Mouse (Mus musculus): ENCODE measurements at regions not wholly inside any gene's neighbourhood (a gene's known extent, or its start where the extent isn't known, plus 50 kb on each side); places are given as distances from the start of the nearest gene placed in this dataset.

DNA sequence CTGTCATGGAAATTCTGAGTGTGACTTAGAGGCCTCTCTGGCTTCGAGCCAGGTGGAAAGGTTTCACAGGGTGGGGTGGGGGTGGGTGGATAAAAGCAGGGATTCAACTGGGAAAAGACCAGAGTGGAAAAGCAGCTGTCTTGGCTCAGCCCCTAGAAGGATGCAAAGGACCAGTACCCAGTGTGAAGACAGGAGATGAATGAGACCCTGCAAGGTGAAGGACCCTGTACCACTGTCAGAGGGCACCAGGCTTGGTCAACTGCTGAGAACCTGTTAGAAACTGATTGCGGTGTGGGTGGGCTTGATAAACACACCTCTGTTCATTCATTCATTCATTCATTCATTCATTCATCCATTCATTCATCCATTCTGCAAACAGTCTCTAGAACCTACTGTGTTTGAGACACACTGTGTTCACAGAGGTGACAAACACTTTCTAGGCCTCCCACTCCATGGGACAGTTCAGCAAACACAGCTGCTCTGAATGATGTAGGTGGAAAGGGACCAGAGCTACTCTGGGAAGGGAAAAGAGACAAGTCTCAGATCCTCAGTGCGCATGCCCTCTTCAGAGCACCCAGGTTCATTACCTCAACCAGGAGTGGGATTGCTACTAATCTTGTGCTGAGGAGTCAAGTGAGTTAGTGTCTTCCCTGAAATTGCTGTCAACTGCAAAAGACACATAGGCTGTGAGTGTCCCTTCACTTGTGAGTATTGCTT lies 100.4 kb upstream of the Sesn3 start:
- Histone ChIP-seq H3K4me1 (replicated peaks; ENCODE audit: control insufficient read depth, insufficient read depth, low read length) (0 out of 2 replicates have a peak, but pooled peaks cover 2% of the 10 kb centered on the region), H3K36me3 (ENCODE audit: control insufficient read depth, insufficient read depth, low read length) (no peaks in the 10 kb centered on the region), H3K9ac (ENCODE audit: low read depth, low read length) (no peak overlapping the region), H3K9me3 (ENCODE audit: control insufficient read depth, low read length) (no peaks in the 10 kb centered on the region), H3K4me3 (ENCODE audit: low read depth, low read length) (no peak overlapping the region), H3K4me2 (replicated peaks; ENCODE audit: low read depth, low read length) (no peak overlapping the region), H3K27me3 (ENCODE audit: control insufficient read depth, insufficient read depth, low read length) (no peaks in the 10 kb centered on the region), H3K27ac (ENCODE audit: low read depth, low read length) (no peak overlapping the region)
- 73% methylated on average over 3 of the region's 3 CpGs for WGBS
- no peak for DNase-seq (ENCODE audit: low spot score)
- ATAC-seq (ENCODE audit: low FRiP score): 0 out of 2 replicates have a peak, but pooled peaks have one; percentile 40

DNA sequence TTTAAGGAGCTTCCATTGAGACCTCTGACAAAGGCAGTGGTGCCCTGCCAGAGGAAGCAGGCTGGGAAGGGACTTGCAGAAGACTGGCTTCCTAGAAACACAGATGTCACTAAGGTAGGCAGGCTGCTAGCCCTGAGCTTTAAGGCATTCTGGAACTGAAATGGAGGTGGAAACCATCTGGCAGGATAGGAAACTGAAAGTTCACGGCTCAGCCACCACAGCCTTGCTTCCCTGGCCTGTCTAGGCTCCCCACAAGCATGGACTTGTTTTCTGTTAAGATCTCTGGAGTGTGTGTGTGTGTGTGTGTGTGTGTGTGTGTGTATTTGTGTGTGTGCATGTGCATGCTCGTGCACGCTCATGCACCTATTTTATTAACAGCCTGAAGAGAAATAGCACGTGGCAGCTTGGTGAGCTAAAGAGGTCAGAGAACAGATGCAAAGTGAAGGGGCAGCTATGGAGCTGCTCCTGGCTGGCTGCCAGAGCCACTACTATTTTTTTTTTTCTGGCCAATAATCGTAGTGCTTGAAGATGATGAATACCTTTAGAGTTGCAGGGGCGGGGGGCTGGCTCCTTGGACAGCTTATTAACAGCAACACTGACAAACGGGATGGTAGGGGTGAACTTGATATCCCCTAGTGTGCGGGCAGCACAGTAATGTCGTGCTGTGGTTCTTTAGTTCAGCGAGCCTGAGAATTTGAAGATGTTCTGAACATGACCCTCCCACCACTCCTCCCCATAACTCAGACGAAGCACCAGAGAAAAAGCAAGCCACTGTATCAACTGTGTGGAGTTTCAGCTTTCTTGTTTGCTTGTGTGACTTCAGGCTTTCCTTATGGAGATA lies 99.6 kb upstream of the Sesn3 start:
- Histone ChIP-seq H3K27me3 (ENCODE audit: control insufficient read depth, insufficient read depth, low read length) (no peaks in the 10 kb centered on the region), H3K4me3 (ENCODE audit: low read depth, low read length) (no peak overlapping the region), H3K9ac (ENCODE audit: low read depth, low read length) (no peak overlapping the region), H3K9me3 (ENCODE audit: control insufficient read depth, low read length) (no peaks in the 10 kb centered on the region), H3K36me3 (ENCODE audit: control insufficient read depth, insufficient read depth, low read length) (no peaks in the 10 kb centered on the region), H3K4me1 (replicated peaks; ENCODE audit: control insufficient read depth, insufficient read depth, low read length) (0 out of 2 replicates have a peak, but pooled peaks cover 2% of the 10 kb centered on the region), H3K27ac (ENCODE audit: low read depth, low read length) (no peak overlapping the region), H3K4me2 (replicated peaks; ENCODE audit: low read depth, low read length) (no peak overlapping the region)
- WGBS: 43% methylated on average over 11 of the region's 11 CpGs
- peak; percentile 37 for DNase-seq (ENCODE audit: low spot score)
- ATAC-seq (ENCODE audit: low FRiP score): peak; percentile 25

DNA sequence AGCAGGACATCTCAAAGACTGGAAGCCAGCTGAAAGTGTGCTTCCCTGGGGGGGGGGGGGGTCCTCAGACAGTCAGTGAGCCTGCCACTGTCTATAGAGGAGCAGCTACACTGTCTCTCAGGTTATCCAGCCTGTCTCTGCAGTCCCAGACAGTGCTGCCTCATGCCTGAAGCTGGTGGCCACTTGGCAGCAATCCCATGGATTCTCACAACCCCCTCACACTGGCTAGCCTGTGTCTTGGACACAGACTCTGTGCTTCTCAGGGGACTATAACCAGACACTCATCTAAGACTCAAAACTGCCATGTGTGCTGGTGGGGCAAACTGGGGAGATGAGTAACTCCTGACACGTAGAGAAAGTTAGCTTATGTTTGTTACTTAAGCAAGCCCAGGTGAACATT lies 95.1 kb upstream of the Sesn3 start:
- DNase-seq (ENCODE audit: low spot score): no peak
- Histone ChIP-seq H3K4me1 (replicated peaks; ENCODE audit: control insufficient read depth, insufficient read depth, low read length) (no peaks in the 10 kb centered on the region), H3K4me2 (replicated peaks; ENCODE audit: low read depth, low read length) (no peak overlapping the region), H3K27ac (ENCODE audit: low read depth, low read length) (no peak overlapping the region), H3K9ac (ENCODE audit: low read depth, low read length) (no peak overlapping the region), H3K4me3 (ENCODE audit: low read depth, low read length) (no peak overlapping the region), H3K27me3 (ENCODE audit: control insufficient read depth, insufficient read depth, low read length) (no peaks in the 10 kb centered on the region), H3K36me3 (ENCODE audit: control insufficient read depth, insufficient read depth, low read length) (no peaks in the 10 kb centered on the region), H3K9me3 (ENCODE audit: control insufficient read depth, low read length) (no peaks in the 10 kb centered on the region)
- 87% methylated on average over 1 of the region's 1 CpGs for WGBS
- ATAC-seq (ENCODE audit: low FRiP score): no peak

DNA sequence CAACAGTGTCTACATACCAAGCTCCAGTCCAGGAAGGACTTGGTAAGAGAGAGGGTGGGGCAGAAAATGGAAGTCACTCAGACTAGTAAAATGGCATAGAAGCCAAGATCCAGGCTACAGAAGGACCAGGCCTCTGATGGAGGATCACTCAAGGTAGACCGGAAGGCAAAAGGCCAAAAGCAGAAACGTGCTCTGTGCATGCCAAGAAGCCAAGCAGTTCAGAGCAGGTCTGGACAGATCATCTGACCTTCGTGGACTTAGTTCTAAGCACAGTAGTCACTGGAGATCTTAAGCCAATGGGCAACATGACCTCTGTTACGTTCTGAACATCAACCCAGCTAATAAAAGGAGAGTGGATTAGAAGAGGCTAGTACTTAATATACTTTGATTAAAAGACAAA lies 90.6 kb upstream of the Sesn3 start:
- WGBS: 93% methylated on average over 4 of the region's 4 CpGs
- no peak overlapping the region for H3K4me2 ChIP-seq (replicated peaks; ENCODE audit: low read depth, low read length)
- H3K4me3 ChIP-seq (ENCODE audit: low read depth, low read length): no peak overlapping the region
- no peaks in the 10 kb centered on the region for H3K27me3 ChIP-seq (ENCODE audit: control insufficient read depth, insufficient read depth, low read length)
- ATAC-seq (ENCODE audit: low FRiP score) (no peak), DNase-seq (ENCODE audit: low spot score) (no peak)
- H3K9ac ChIP-seq (ENCODE audit: low read depth, low read length): no peak overlapping the region
- no peaks in the 10 kb centered on the region for H3K4me1 ChIP-seq (replicated peaks; ENCODE audit: control insufficient read depth, insufficient read depth, low read length)
- no peaks in the 10 kb centered on the region for H3K36me3 ChIP-seq (ENCODE audit: control insufficient read depth, insufficient read depth, low read length)
- no peaks in the 10 kb centered on the region for H3K9me3 ChIP-seq (ENCODE audit: control insufficient read depth, low read length)
- H3K27ac ChIP-seq (ENCODE audit: low read depth, low read length): no peak overlapping the region

DNA sequence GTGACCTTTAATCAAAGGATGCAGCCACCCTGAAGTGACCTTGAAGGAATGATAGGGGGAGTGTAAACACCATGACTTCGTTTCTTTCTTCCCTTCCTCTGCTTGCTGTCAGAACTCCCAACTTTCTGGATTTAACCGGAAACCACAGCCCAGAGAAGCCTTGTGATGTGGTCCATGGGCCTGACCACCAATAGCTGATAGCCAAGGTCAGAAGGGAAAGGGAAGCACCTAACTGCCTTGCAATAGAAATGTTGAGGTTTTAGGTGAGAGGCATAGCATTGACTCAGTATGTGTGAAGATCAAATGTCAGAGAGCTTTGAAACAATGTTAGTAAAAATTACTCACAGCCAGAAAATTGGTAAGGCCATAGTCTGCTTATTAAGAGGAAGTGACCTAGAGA lies 89.2 kb upstream of the Sesn3 start:
- no peak overlapping the region for H3K9ac ChIP-seq (ENCODE audit: low read depth, low read length)
- H3K9me3 ChIP-seq (ENCODE audit: control insufficient read depth, low read length): no peaks in the 10 kb centered on the region
- no peaks in the 10 kb centered on the region for H3K27me3 ChIP-seq (ENCODE audit: control insufficient read depth, insufficient read depth, low read length)
- H3K4me3 ChIP-seq (ENCODE audit: low read depth, low read length): no peak overlapping the region
- no peak overlapping the region for H3K27ac ChIP-seq (ENCODE audit: low read depth, low read length)
- no peak for DNase-seq (ENCODE audit: low spot score)
- WGBS: 58% methylated on average over 2 of the region's 2 CpGs
- no peak overlapping the region for H3K4me2 ChIP-seq (replicated peaks; ENCODE audit: low read depth, low read length)
- ATAC-seq (ENCODE audit: low FRiP score): no peak
- no peaks in the 10 kb centered on the region for H3K4me1 ChIP-seq (replicated peaks; ENCODE audit: control insufficient read depth, insufficient read depth, low read length)
- H3K36me3 ChIP-seq (ENCODE audit: control insufficient read depth, insufficient read depth, low read length): no peaks in the 10 kb centered on the region

DNA sequence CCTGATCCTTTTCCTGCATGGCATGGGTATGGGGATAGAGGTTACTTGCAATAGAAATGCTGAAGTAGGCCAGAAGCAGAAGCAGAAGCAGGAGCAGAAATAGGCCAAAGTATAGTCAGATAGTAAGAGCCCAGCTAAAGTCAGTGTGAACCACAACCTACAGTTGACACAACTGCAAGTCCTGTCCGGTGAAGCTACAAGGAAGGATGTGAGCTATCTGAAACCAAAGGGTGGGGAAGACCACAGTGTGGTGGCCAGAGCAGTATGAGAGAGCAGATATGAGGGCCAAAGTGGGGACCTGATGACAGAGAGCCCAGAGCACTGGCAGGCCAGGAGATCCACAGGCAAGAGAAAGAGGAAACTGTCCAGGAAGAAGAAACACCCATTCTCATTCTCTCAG lies 87.1 kb upstream of the Sesn3 start:
- H3K9ac ChIP-seq (ENCODE audit: low read depth, low read length): no peak overlapping the region
- H3K9me3 ChIP-seq (ENCODE audit: control insufficient read depth, low read length): no peaks in the 10 kb centered on the region
- H3K4me1 ChIP-seq (replicated peaks; ENCODE audit: control insufficient read depth, insufficient read depth, low read length): no peaks in the 10 kb centered on the region
- no peak overlapping the region for H3K27ac ChIP-seq (ENCODE audit: low read depth, low read length)
- H3K4me2 ChIP-seq (replicated peaks; ENCODE audit: low read depth, low read length): no peak overlapping the region
- 94% methylated on average over 1 of the region's 1 CpGs for WGBS
- H3K36me3 ChIP-seq (ENCODE audit: control insufficient read depth, insufficient read depth, low read length): no peaks in the 10 kb centered on the region
- ATAC-seq (ENCODE audit: low FRiP score) (no peak), DNase-seq (ENCODE audit: low spot score) (no peak)
- no peaks in the 10 kb centered on the region for H3K27me3 ChIP-seq (ENCODE audit: control insufficient read depth, insufficient read depth, low read length)
- no peak overlapping the region for H3K4me3 ChIP-seq (ENCODE audit: low read depth, low read length)

DNA sequence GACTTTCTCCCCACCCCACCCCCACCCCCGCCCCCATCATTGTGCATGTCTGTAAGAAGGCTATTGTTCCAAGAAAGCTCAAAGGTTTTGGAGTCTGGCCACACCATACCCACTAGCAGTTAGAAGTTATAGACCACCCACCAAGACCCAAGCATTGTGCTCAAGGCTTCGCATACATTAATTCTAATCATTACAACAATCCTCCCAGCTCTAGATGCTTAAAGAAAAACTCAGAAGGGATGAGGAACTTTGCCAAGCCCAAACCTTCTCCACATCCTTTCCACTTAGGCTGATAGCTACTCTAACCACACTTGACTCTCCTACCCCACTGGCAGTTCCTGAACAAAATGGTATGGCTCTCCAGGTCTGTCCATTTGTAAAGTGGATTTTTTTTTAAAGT lies 86.4 kb upstream of the Sesn3 start:
- no peak overlapping the region for H3K9ac ChIP-seq (ENCODE audit: low read depth, low read length)
- H3K4me2 ChIP-seq (replicated peaks; ENCODE audit: low read depth, low read length): no peak overlapping the region
- DNase-seq (ENCODE audit: low spot score) (no peak), ATAC-seq (ENCODE audit: low FRiP score) (no peak; the same call in 1 of the 2 replicates)
- no peaks in the 10 kb centered on the region for H3K27me3 ChIP-seq (ENCODE audit: control insufficient read depth, insufficient read depth, low read length)
- no peaks in the 10 kb centered on the region for H3K4me1 ChIP-seq (replicated peaks; ENCODE audit: control insufficient read depth, insufficient read depth, low read length)
- H3K27ac ChIP-seq (ENCODE audit: low read depth, low read length): no peak overlapping the region
- WGBS: 59% methylated on average over 2 of the region's 2 CpGs
- no peaks in the 10 kb centered on the region for H3K9me3 ChIP-seq (ENCODE audit: control insufficient read depth, low read length)
- H3K4me3 ChIP-seq (ENCODE audit: low read depth, low read length): no peak overlapping the region
- H3K36me3 ChIP-seq (ENCODE audit: control insufficient read depth, insufficient read depth, low read length): no peaks in the 10 kb centered on the region

DNA sequence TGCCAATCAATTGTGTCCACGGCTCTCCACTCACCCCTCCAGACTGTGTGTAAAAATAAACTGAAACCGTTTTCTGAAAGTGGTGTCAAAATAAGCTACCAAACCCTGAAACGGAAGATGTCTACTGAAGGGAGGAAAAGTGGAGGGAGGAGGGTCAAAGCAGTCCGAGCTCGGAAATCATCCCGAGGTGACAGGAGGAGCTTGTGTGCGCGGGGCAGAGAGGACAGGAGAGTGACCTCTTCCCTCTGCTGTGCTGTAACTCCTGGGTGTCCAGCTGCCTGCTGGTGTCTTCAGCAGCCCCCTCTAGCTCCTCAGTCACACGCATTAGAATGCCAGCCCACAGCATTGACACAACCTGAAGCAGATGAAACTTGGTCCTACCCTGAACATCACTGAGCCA lies 84.2 kb upstream of the Sesn3 start:
- Histone ChIP-seq H3K27ac (ENCODE audit: low read depth, low read length) (no peak overlapping the region), H3K4me3 (ENCODE audit: low read depth, low read length) (no peak overlapping the region), H3K4me1 (replicated peaks; ENCODE audit: control insufficient read depth, insufficient read depth, low read length) (no peaks in the 10 kb centered on the region), H3K4me2 (replicated peaks; ENCODE audit: low read depth, low read length) (no peak overlapping the region), H3K9ac (ENCODE audit: low read depth, low read length) (no peak overlapping the region), H3K9me3 (ENCODE audit: control insufficient read depth, low read length) (no peaks in the 10 kb centered on the region), H3K36me3 (ENCODE audit: control insufficient read depth, insufficient read depth, low read length) (no peaks in the 10 kb centered on the region), H3K27me3 (ENCODE audit: control insufficient read depth, insufficient read depth, low read length) (no peaks in the 10 kb centered on the region)
- DNase-seq (ENCODE audit: low spot score) (no peak), ATAC-seq (ENCODE audit: low FRiP score) (no peak)
- 69% methylated on average over 9 of the region's 9 CpGs for WGBS

DNA sequence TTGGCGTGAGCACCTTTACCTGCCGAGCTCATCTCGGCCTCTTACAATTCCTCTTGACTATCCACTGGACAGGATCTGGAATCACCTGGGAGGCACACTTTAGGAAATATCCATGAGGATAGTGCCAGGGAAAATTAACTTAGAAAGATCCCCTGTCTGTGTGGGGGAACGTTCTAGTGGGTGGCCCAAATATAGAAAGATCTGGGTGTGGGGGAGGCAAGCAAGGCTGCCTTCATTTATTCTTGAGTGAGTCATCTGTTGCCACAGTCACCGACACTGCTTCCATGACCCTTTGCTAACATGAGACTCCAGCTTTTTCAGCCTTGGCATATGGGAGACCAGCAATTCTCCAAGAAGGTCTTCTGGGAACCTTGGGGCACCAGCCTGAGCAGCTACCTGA lies 80.1 kb upstream of the Sesn3 start:
- no peak overlapping the region for H3K4me2 ChIP-seq (replicated peaks; ENCODE audit: low read depth, low read length)
- WGBS: 91% methylated on average over 5 of the region's 5 CpGs
- no peaks in the 10 kb centered on the region for H3K36me3 ChIP-seq (ENCODE audit: control insufficient read depth, insufficient read depth, low read length)
- ATAC-seq (ENCODE audit: low FRiP score): no peak
- H3K4me1 ChIP-seq (replicated peaks; ENCODE audit: control insufficient read depth, insufficient read depth, low read length): no peaks in the 10 kb centered on the region
- H3K4me3 ChIP-seq (ENCODE audit: low read depth, low read length): no peak overlapping the region
- no peaks in the 10 kb centered on the region for H3K27me3 ChIP-seq (ENCODE audit: control insufficient read depth, insufficient read depth, low read length)
- no peaks in the 10 kb centered on the region for H3K9me3 ChIP-seq (ENCODE audit: control insufficient read depth, low read length)
- DNase-seq (ENCODE audit: low spot score): no peak
- no peak overlapping the region for H3K27ac ChIP-seq (ENCODE audit: low read depth, low read length)
- H3K9ac ChIP-seq (ENCODE audit: low read depth, low read length): no peak overlapping the region
